Mouse (Mus musculus): Measurements from ENCODE around the gene Morc3. TPM values are rescaled to one million over a fixed set of nuclear protein-coding genes. Genes with fewer than 3 reads are reported as not detected.

The Morc3 gene
- total RNA-seq, 2 experiments from 2014 or later: 30.9 to 37.9 TPM

- DNase-seq (ENCODE audit: low spot score in 2 of 2): no peak
These were observed 45.9 kb downstream of the Morc3 start for GRCm38 (mm10) chr16:93877612-93878380.

- peak; percentile 87 to 92 for DNase-seq (ENCODE audit: low spot score in 2 of 2)
These were observed 51.6 kb downstream of the Morc3 start, which contains the start of gene Chaf1b for GRCm38 (mm10) chr16:93883423-93884085. Gene Chaf1b (plus strand): TSS chr16:93883901.

- DNase-seq (ENCODE audit: low spot score in 2 of 2): no peak
These were observed 52.3 kb downstream of the Morc3 start for GRCm38 (mm10) chr16:93884086-93884721.

- no peak for DNase-seq (ENCODE audit: low spot score in 2 of 2)
These were observed 52.8 kb downstream of the Morc3 start for GRCm38 (mm10) chr16:93884722-93885113.

- no peak for DNase-seq (ENCODE audit: low spot score in 2 of 2)
These were observed 56.6 kb downstream of the Morc3 start for GRCm38 (mm10) chr16:93888481-93888880.

GRCm38 (mm10) chr16:93890948-93891604, 59.2 kb downstream of the Morc3 start:
- DNase-seq (ENCODE audit: low spot score in 2 of 2): no peak

- peak in 1 of 2 experiments; percentile 37 for DNase-seq (ENCODE audit: low spot score in 2 of 2)
These were observed 61.4 kb downstream of the Morc3 start for GRCm38 (mm10) chr16:93893285-93893684.

GRCm38 (mm10) chr16:93903027-93903426, 71.1 kb downstream of the Morc3 start:
- DNase-seq (ENCODE audit: low spot score in 2 of 2): no peak

DNA sequence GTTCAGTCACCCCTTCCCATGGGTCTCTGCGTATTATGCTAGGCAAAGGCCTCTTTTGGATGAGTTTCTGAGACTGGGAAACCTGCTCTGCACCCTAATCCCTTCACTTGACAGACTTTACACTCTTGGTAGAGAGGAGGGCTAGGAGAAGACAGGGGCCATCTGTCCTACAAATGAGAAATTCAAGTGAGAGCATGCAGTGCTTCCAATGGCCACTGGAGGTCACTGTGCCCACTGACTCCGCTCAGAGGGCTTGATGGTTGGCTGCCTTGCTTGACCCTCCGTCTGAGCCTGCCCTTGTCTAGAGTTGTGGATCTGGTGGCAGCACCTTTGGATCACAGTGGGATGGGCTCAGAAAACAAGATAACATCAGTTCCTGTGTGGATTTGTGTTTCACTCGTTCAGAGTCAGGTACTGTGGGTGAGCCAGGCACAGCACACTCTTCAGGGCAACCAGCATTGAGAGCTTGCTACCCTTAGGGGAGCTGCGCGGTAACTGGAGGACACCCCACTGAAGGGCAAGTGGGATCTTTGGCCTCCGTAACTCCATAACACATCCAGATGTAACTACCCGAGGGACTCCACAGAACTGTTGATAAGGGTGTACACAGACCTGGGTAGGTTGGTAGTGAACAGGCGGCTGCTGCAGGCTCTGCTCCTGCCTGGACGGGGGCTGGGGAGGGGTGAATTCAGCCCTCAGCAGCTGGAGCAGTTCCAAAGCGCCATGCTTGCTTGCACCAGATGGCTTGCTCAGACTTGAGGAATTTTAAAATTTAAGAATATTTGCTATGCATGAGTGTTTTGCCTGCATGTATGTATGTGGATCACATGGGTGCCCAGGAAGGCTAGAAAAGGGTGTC, 74.5 kb downstream of the Morc3 start:
- peak; percentile 40 to 81 for DNase-seq (ENCODE audit: low spot score in 2 of 2)

DNA sequence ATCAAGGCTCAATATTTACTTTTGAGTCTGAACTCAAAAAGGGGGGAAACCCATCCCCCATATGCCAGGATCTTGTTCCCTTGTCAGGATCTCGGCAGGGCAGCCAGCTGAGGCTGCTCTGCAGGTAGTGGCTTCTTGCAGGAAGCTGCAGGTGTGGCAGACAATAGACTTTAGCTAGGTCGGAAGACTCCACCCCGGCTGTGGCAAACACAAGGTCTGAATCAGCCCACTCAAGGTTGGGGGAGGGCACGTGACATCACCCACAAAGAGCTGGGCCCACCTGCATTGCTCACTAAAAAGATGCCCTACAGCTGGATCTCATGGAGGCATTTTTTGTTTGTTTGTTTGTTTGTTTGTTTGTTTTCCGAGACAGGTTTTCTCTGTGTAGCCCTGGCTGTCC, 75.8 kb downstream of the Morc3 start:
- no peak for DNase-seq (ENCODE audit: low spot score in 2 of 2)

GRCm38 (mm10) chr16:93908196-93908595, 76.3 kb downstream of the Morc3 start:
- DNase-seq (ENCODE audit: low spot score in 2 of 2): no peak

GRCm38 (mm10) chr16:93909936-93910335, 78.0 kb downstream of the Morc3 start:
- no peak for DNase-seq (ENCODE audit: low spot score in 2 of 2)

- DNase-seq (ENCODE audit: low spot score in 2 of 2): no peak
These were observed 79.1 kb downstream of the Morc3 start for GRCm38 (mm10) chr16:93910735-93911665.

GRCm38 (mm10) chr16:93912158-93912557, 80.2 kb downstream of the Morc3 start:
- DNase-seq (ENCODE audit: low spot score in 2 of 2): peak in 1 of 2 experiments; percentile 18

DNA sequence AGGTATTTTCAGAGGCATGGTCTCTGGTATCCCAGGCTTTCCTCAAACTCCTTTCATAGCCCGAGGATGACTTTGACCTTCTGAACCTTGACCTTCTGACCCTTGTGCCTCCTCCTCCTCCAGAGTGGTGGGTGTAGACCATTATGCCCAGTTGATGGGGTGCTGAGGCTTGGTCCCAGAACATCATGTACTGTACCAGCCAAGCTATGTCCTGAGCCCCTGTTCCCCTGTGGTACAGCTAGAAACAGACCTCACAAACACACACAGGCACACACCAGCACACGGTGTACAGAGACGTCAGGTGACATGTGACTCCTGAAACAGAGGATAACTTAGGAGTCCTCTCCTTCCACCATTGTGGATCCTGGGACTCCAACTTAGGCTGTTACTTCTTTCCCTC, 80.9 kb downstream of the Morc3 start:
- no peak for DNase-seq (ENCODE audit: low spot score in 2 of 2)

- DNase-seq (ENCODE audit: low spot score in 2 of 2): peak in 1 of 2 experiments; percentile 39
These were observed 82.1 kb downstream of the Morc3 start for GRCm38 (mm10) chr16:93913881-93914576.

- peak in 1 of 2 experiments; percentile 35 for DNase-seq (ENCODE audit: low spot score in 2 of 2)
These were observed 83.5 kb downstream of the Morc3 start for GRCm38 (mm10) chr16:93915338-93915849.
